Mouse (Mus musculus) liver, embryonic 14.5 days (tissue): Measurements from ENCODE around the gene Hs3st1.
"Not testable (repeated sequence)": the region's sequence is repeated elsewhere in the genome, so short reads cannot be mapped to it uniquely, and the experiment has no call there.

Source experiments
- CTCF ChIP-seq: IDR thresholded peaks from 2 replicates; pipeline ENCODE4 v1.5.1; 2016; ENCODE audit warnings: antibody characterized with exemption, low read depth, control low read depth
- EP300 ChIP-seq: IDR thresholded peaks from 2 replicates; pipeline ENCODE4 v1.6.1; 2016; ENCODE audit warnings: antibody characterized with exemption, low read depth

DNA sequence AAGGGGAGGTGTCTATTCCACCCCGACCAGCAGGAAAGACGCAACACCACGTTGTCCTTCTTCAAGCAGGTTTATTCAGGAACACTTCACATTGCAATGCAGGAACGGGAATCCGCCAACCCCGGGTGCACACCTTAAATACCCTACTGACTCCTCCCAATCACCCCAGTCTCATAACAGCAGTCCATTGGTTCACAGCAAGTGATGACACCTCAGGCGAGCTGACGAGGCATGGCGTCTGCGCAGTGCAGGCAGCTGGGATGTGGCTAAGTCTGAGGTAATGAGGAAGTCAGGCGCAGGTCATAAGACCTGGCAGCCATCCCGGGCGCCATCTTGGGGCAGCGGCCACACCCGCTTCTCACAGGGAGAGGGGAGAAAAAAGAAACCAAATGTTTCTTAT is at the start of gene Hs3st1:
- not testable (repeated sequence) for TF ChIP-seq EP300, CTCF
